Mouse (Mus musculus) liver, embryonic 11.5 days (tissue): ENCODE results near the gene Wnt3a. TPM values are rescaled to one million over a fixed set of nuclear protein-coding genes. Genes with fewer than 3 reads are reported as not detected.

ENCODE experiments used
- ATAC-seq: fragments of 200-750 bp; cut with Nextera tagmentation; replicated peaks from 2 replicates; pipeline ENCODE4 v1.8.0; 2017; ENCODE audit warnings: moderate number of reproducible peaks, mild to moderate bottlenecking, moderate TSS enrichment, moderate library complexity; ENCODE audit not compliant: low FRiP score
- DNase-seq: peaks from one replicate; pipeline ENCODE4 v3.0.0-alpha.2; 2017; ENCODE audit warnings: low spot score
- H3K27ac ChIP-seq: fragments of 300-500 bp; sonication (generic); 2 replicates; pipeline ENCODE4 v1.5.1; 2014; ENCODE audit warnings: mild to moderate bottlenecking, low read depth, low read length, control low read depth
- H3K27me3 ChIP-seq: fragments of 300-500 bp; sonication (generic); replicated peaks from 2 replicates; pipeline ENCODE4 v1.6.1; 2014; ENCODE audit warnings: low read length, mixed read lengths; ENCODE audit not compliant: control insufficient read depth, insufficient read depth
- H3K36me3 ChIP-seq: fragments of 300-500 bp; sonication (generic); 2 replicates; pipeline ENCODE4 v1.6.1; 2014; ENCODE audit warnings: mild to moderate bottlenecking, low read length, moderate library complexity, mixed read lengths; ENCODE audit not compliant: control insufficient read depth, insufficient read depth
- H3K4me1 ChIP-seq: fragments of 300-500 bp; sonication (generic); replicated peaks from 2 replicates; pipeline ENCODE4 v1.6.1; 2014; ENCODE audit warnings: low read length, mixed read lengths; ENCODE audit not compliant: control insufficient read depth, insufficient read depth
- H3K4me2 ChIP-seq: fragments of 300-500 bp; sonication (generic); 2 replicates; pipeline ENCODE4 v1.6.1; 2014; ENCODE audit warnings: mild to moderate bottlenecking, control low read depth, moderate library complexity
- H3K4me3 ChIP-seq: fragments of 300-500 bp; sonication (generic); 2 replicates; pipeline ENCODE4 v1.5.1; 2014; ENCODE audit warnings: low read depth, low read length, control low read depth
- H3K9ac ChIP-seq: fragments of 300-500 bp; sonication (generic); 2 replicates; pipeline ENCODE4 v1.6.1; 2014; ENCODE audit warnings: low read depth, low read length, control low read depth
- H3K9me3 ChIP-seq: fragments of 300-500 bp; sonication (generic); 2 replicates; pipeline ENCODE4 v1.6.1; 2016; ENCODE audit warnings: low read length, inconsistent platforms, mixed read lengths; ENCODE audit not compliant: control insufficient read depth
- WGBS: fragments of 180-500 bp; shearing (Covaris S2); extraction: QIAGEN DNeasy Blood & Tissue Kit; methylation state at CpG from one replicate; pipeline ENCODE4 v1.1.7; 2014; 5-methylcytosine and 5-hydroxymethylcytosine counted together
- polyA plus RNA-seq: library from polyadenylated mRNA; unstranded; fragments of >200 nt; fragmentation: Nextera tagmentation; extraction: Ambion mirVana; gene quantifications from 2 replicates; pipeline ENCODE4 v1.2.1, GENCODE M21; 2014

The Wnt3a gene
- polyA plus RNA-seq, 1 experiment from 2014 or later = not detected

- H3K4me3 ChIP-seq = no peak overlapping the region
- no peaks in the 10 kb centered on the region for H3K36me3 ChIP-seq
- H3K9me3 ChIP-seq = no peaks in the 10 kb centered on the region
- peaks cover 58% of the 10 kb centered on the region for H3K27me3 ChIP-seq
- no peak overlapping the region for H3K27ac ChIP-seq
- no peak for DNase-seq
- H3K4me1 ChIP-seq = peaks cover 30% of the 10 kb centered on the region
- no peak overlapping the region for H3K4me2 ChIP-seq
- H3K9ac ChIP-seq = no peak overlapping the region
- no peak for ATAC-seq
These were observed 28.2 kb downstream of the Wnt3a start for GRCm38 (mm10) chr11:59262308-59262707.

GRCm38 (mm10) chr11:59260706-59261493 is 29.7 kb downstream of the Wnt3a start:
- ATAC-seq (peak; percentile 99), DNase-seq (peak; percentile 46)
- Histone ChIP-seq H3K36me3 (no peaks in the 10 kb centered on the region), H3K4me3 (no peak overlapping the region), H3K9me3 (no peaks in the 10 kb centered on the region), H3K9ac (no peak overlapping the region), H3K27ac (peak overlapping the region; percentile 48), H3K4me2 (peak overlapping the region; percentile 58), H3K27me3 (peaks cover 54% of the 10 kb centered on the region), H3K4me1 (peaks cover 30% of the 10 kb centered on the region)
- 51% methylated on average over 10 of the region's 10 CpGs for WGBS

DNA sequence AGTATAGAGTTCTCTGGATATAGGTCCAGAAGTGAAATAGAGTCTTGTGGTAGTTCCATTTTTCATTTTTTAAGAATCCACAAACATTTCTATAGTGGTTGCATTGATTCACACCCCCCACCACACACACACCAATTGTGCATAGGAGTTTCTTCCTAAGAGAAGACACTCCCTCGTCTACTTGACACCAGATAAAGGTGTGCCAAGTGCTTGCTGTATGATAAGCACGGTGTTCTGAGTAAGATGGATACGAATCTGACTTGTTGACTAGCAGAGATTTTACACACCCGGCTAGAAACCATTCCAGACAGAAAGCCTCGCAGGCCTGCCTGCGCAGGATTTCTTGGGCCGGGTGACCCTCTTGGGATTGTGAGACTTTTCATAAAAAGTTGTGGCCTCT is 30.9 kb downstream of the Wnt3a start:
- DNase-seq (no peak), ATAC-seq (no peak)
- Histone ChIP-seq H3K9me3 (no peaks in the 10 kb centered on the region), H3K4me1 (peaks cover 30% of the 10 kb centered on the region), H3K9ac (no peak overlapping the region), H3K27me3 (peaks cover 51% of the 10 kb centered on the region), H3K36me3 (no peaks in the 10 kb centered on the region), H3K4me3 (no peak overlapping the region), H3K4me2 (no peak overlapping the region), H3K27ac (no peak overlapping the region)
- 57% methylated on average over 7 of the region's 7 CpGs for WGBS

DNA sequence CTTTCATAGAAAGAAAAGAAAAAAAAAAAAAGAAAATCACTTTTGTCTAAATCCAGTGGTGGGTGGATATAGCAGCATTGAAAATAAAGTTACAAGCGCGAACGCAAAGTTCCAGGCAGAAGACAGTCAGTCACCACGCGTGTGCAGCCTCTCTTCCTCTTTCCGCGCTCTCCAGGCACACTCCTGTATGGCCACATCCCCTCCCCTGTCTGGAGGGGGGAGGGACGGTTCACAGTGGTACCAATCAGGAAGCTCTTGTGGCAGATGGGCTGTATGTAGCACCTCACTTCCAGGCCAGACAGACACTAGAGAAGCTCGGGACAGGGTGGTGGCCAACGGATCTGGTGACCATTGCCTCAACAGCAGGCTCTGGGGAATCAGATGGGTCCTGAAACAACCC is 42.5 kb downstream of the Wnt3a start:
- Histone ChIP-seq H3K9me3 (no peaks in the 10 kb centered on the region), H3K27me3 (peaks cover 77% of the 10 kb centered on the region), H3K4me1 (no peaks in the 10 kb centered on the region), H3K4me2 (no peak overlapping the region), H3K27ac (no peak overlapping the region), H3K4me3 (no peak overlapping the region), H3K9ac (no peak overlapping the region), H3K36me3 (no peaks in the 10 kb centered on the region)
- 30% methylated on average over 10 of the region's 10 CpGs for WGBS
- ATAC-seq = no peak
- DNase-seq = no peak

GRCm38 (mm10) chr11:59243856-59244255 is 46.7 kb downstream of the Wnt3a start:
- Histone ChIP-seq H3K4me2 (no peak overlapping the region), H3K9ac (no peak overlapping the region), H3K27ac (no peak overlapping the region), H3K4me3 (no peak overlapping the region), H3K36me3 (no peaks in the 10 kb centered on the region), H3K27me3 (peaks cover 78% of the 10 kb centered on the region), H3K4me1 (0 out of 2 replicates have a peak, but pooled peaks cover under 1% of the 10 kb centered on the region), H3K9me3 (no peaks in the 10 kb centered on the region)
- 34% methylated on average over 6 of the region's 6 CpGs for WGBS
- DNase-seq (no peak), ATAC-seq (no peak)

DNA sequence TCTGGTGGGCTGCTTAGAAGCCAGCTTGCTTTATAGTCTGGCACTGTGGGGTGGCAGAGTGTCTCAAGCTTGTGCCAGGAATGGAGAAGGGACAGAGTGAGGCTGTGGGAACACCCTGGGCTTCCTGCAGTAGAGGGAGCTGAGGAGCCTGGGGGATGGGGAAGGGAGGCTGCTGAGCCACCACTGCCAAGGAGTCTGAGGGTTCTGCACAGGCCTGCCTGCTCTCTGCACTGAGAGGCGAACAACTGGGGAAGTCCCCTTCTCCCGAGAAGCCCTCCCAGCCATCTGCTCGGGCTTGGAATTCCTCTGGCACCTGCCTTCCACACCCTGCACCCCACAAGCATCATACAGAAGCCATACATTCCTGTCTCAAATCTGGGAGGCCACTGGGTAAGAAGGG is 48.7 kb downstream of the Wnt3a start:
- WGBS = 25% methylated on average over 3 of the region's 3 CpGs
- no peak for DNase-seq

GRCm38 (mm10) chr11:59239796-59240195 is 50.8 kb downstream of the Wnt3a start:
- 88% methylated on average over 4 of the region's 4 CpGs for WGBS
- H3K36me3 ChIP-seq = no peaks in the 10 kb centered on the region
- no peaks in the 10 kb centered on the region for H3K9me3 ChIP-seq
- H3K4me3 ChIP-seq = no peak overlapping the region
- no peak overlapping the region for H3K27ac ChIP-seq
- ATAC-seq (no peak), DNase-seq (no peak)
- no peak overlapping the region for H3K4me2 ChIP-seq
- H3K27me3 ChIP-seq = peaks cover 50% of the 10 kb centered on the region
- no peak overlapping the region for H3K9ac ChIP-seq
- 0 out of 2 replicates have a peak, but pooled peaks cover 2% of the 10 kb centered on the region for H3K4me1 ChIP-seq

More for the DNA sequence above, 48.7 kb downstream of the Wnt3a start:
- no peak for ATAC-seq
- Histone ChIP-seq H3K36me3 (no peaks in the 10 kb centered on the region), H3K4me2 (no peak overlapping the region), H3K27me3 (peaks cover 60% of the 10 kb centered on the region), H3K27ac (no peak overlapping the region), H3K9me3 (no peaks in the 10 kb centered on the region), H3K4me3 (no peak overlapping the region), H3K4me1 (0 out of 2 replicates have a peak, but pooled peaks cover 2% of the 10 kb centered on the region), H3K9ac (no peak overlapping the region)

- Histone ChIP-seq H3K4me1 (0 out of 2 replicates have a peak, but pooled peaks cover 2% of the 10 kb centered on the region), H3K27ac (no peak overlapping the region), H3K36me3 (no peaks in the 10 kb centered on the region), H3K4me3 (no peak overlapping the region), H3K4me2 (no peak overlapping the region), H3K9ac (no peak overlapping the region), H3K27me3 (peaks cover 48% of the 10 kb centered on the region), H3K9me3 (no peaks in the 10 kb centered on the region)
- WGBS = 52% methylated on average over 4 of the region's 4 CpGs
- DNase-seq (no peak), ATAC-seq (no peak)
These were observed 51.1 kb downstream of the Wnt3a start for GRCm38 (mm10) chr11:59239428-59239785.
